Mouse (Mus musculus) G1E (cell line): ENCODE measurements around the gene Wfdc16.

ENCODE experiments used
- CTCF ChIP-seq: IDR thresholded peaks from 2 replicates; pipeline ENCODE4 v1.5.1; 2012; ENCODE audit warnings: low read depth, low read length, inconsistent platforms, mixed read lengths
- GATA1 ChIP-seq: IDR thresholded peaks from 2 replicates; pipeline ENCODE4 v1.6.1; 2012; ENCODE audit warnings: borderline replicate concordance, low read length, inconsistent platforms, mixed read lengths
- GATA2 ChIP-seq: IDR thresholded peaks from 2 replicates; pipeline ENCODE4 v1.6.1; 2012; ENCODE audit warnings: low read depth, low read length, inconsistent platforms, borderline replicate concordance
- POLR2AphosphoS5 ChIP-seq: IDR thresholded peaks from 2 replicates; pipeline ENCODE4 v1.6.1; 2012; ENCODE audit warnings: low read depth, low read length, inconsistent platforms; ENCODE audit not compliant: insufficient replicate concordance
- TAL1 ChIP-seq: conservative IDR thresholded peaks from 2 replicates; pipeline ENCODE4 v1.6.1; 2012; ENCODE audit warnings: low read depth, low read length, inconsistent platforms, mixed read lengths

- TF ChIP-seq CTCF (no peak), TAL1 (no peak), GATA1 (no peak), GATA2 (no peak), POLR2AphosphoS5 (no peak)
Measured at GRCm38 (mm10) chr2:164678848-164679625, 40.4 kb upstream of the Wfdc16 start.
